Mouse (Mus musculus) liver, embryonic 18 days (tissue): Measurements from ENCODE around the gene Sltm. TPM values are rescaled to one million over a fixed set of nuclear protein-coding genes. Genes with fewer than 3 reads are reported as not detected.

Experiments
- polyA plus RNA-seq: library from polyadenylated mRNA; depleted of rRNA; stranded (reverse); fragments of >200 nt; gene quantifications from 2 replicates; pipeline ENCODE4 v1.2.3, GENCODE M21; 2012; rRNA removed

Gene Sltm
- 12.4 and 14.6 TPM in 2 replicates for polyA plus RNA-seq

GRCm38 (mm10) chr9:70542305-70543041 lies at the start of gene Sltm:
Gene Sltm (plus strand): TSS chr9:70542754.

GRCm38 (mm10) chr9:70503626-70504041 lies 38.9 kb upstream of the Sltm start, which contains the start of gene Rnf111:
Gene Rnf111 (minus strand): TSS chr9:70503725.

Other genes with a start within 250 kb of the Sltm start
- gene Ccnb2, start 121.2 kb upstream of the Sltm start, polyA plus RNA-seq = 58.8 and 60.3 TPM in 2 replicates
- gene Rnf111, start 39.0 kb upstream of the Sltm start, polyA plus RNA-seq = 8.9 and 10.9 TPM in 2 replicates
- 1.8 and 4.6 TPM in 2 replicates for gene Gm10642, start 113.5 kb downstream of the Sltm start, polyA plus RNA-seq
- 6.2 and 6.7 TPM in 2 replicates for gene Mindy2, start 114.4 kb downstream of the Sltm start, polyA plus RNA-seq
- gene Adam10, start 136.2 kb downstream of the Sltm start, polyA plus RNA-seq = 23.3 and 23.6 TPM in 2 replicates